Mouse (Mus musculus) kidney, embryonic 15.5 days (tissue): Measurements from ENCODE around the gene Cdk4. TPM values are rescaled to one million over a fixed set of nuclear protein-coding genes. Genes with fewer than 3 reads are reported as not detected.

Source experiments
- ATAC-seq: fragments of 200-750 bp; cut with Nextera tagmentation; replicated peaks from 2 replicates; pipeline ENCODE4 v1.8.0; 2017; ENCODE audit warnings: moderate TSS enrichment; ENCODE audit not compliant: low FRiP score
- H3K27ac ChIP-seq: fragments of 300-500 bp; sonication (generic); 2 replicates; pipeline ENCODE4 v1.5.1; 2015; ENCODE audit warnings: mild to moderate bottlenecking, inconsistent platforms
- H3K27me3 ChIP-seq: fragments of 300-500 bp; sonication (generic); 2 replicates; pipeline ENCODE4 v1.6.1; 2015; ENCODE audit warnings: inconsistent platforms
- H3K36me3 ChIP-seq: fragments of 300-500 bp; sonication (generic); 2 replicates; pipeline ENCODE4 v1.6.1; 2015; ENCODE audit warnings: inconsistent platforms
- H3K4me1 ChIP-seq: fragments of 300-500 bp; sonication (generic); 2 replicates; pipeline ENCODE4 v1.6.1; 2015; ENCODE audit warnings: inconsistent platforms
- H3K4me2 ChIP-seq: fragments of 300-500 bp; sonication (generic); 2 replicates; pipeline ENCODE4 v1.6.1; 2015; ENCODE audit warnings: moderate library complexity, mild to moderate bottlenecking, inconsistent platforms
- H3K4me3 ChIP-seq: fragments of 300-500 bp; sonication (generic); replicated peaks from 2 replicates; pipeline ENCODE4 v1.5.1; 2015; ENCODE audit warnings: mild to moderate bottlenecking, inconsistent platforms
- H3K9ac ChIP-seq: fragments of 300-500 bp; sonication (generic); 2 replicates; pipeline ENCODE4 v1.6.1; 2015; ENCODE audit warnings: mild to moderate bottlenecking, inconsistent platforms
- H3K9me3 ChIP-seq: fragments of 300-500 bp; sonication (generic); replicated peaks from 2 replicates; pipeline ENCODE4 v1.6.1; 2016; ENCODE audit warnings: inconsistent platforms
- WGBS: fragments of 180-500 bp; shearing (Covaris S2); methylation state at CpG from one replicate; pipeline ENCODE4 v1.1.7; 2015; ENCODE audit warnings: mixed read lengths; 5-methylcytosine and 5-hydroxymethylcytosine counted together
- polyA plus RNA-seq: library from polyadenylated mRNA; unstranded; fragments of >200 nt; fragmentation: Nextera tagmentation; extraction: Ambion mirVana; gene quantifications from 2 replicates; pipeline ENCODE4 v1.2.1, GENCODE M21; 2015

Cdk4 gene
- polyA plus RNA-seq = 1,852 and 1,884 TPM in 2 replicates

DNA sequence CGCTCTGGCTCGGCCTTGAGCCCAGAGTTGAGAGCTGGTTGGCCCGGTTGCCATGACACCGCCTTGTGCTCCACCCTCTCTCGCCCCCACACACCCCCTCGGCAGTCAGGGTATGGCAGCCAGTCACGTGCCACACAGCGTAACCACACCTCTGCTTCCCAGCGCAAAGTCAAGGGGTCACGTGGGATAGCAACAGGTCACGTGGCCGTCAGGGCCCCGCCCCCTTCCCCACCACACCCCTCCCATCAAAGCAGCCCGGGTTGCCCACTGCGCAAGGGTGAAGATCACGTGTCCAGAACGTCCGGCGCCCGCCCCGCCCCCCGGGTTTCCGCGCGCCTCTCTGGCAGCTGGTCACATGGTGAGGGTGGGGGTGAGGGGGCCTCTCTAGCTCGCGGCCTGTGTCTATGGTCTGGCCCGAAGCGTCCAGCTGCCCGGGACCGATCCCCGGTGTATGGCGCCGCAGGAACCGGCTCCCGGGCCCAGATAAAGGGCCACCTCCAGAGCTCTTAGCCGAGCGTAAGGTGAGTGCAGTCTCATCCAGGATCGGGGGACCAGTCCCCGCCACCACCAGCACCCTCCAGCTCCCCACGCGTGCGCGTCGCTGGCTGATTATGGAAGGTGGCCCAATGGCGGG is at the start of gene Cdk4:
Cdk4 (plus strand) TSS at position 296 of the 634 bp plus-strand sequence.
- peak within 1 kb of the TSS; percentile 88 for H3K27ac ChIP-seq
- peak within 1 kb of the TSS; percentile 96 for H3K9ac ChIP-seq
- ATAC-seq = peak; percentile 92
- peaks cover 39% of the 10 kb centered on the region for H3K36me3 ChIP-seq
- H3K4me2 ChIP-seq = peak within 1 kb of the TSS; percentile 77
- no peaks in the 10 kb centered on the region for H3K9me3 ChIP-seq
- WGBS = under 1% methylated on average over 46 of the region's 46 CpGs
- peaks cover 26% of the 10 kb centered on the region for H3K27me3 ChIP-seq
- peaks cover 53% of the 10 kb centered on the region for H3K4me1 ChIP-seq
- peak within 1 kb of the TSS; percentile 89 for H3K4me3 ChIP-seq

DNA sequence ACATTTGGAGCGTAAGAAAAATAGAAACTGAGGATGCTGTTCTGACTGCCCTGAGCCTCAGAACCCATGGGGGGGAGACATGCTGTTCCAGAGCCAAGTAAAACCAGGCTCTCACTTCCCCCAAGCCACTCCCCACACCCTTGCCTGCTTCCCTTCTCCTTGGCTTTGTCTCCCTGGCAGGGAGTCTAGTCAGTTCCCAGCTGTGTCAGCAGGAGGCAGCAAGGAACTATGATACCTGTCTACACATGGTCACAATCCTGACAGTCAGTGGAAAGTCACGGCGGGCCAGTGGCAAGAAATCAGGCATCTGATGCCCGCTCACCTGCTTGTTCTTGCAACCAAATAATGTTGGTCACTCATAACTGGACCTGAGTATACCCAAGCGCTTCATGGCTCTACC is 46.8 kb upstream of the Cdk4 start:
- ATAC-seq = 0 out of 2 replicates have a peak, but pooled peaks have one; percentile 45
- no peaks in the 10 kb centered on the region for H3K36me3 ChIP-seq
- WGBS = 65% methylated on average over 5 of the region's 5 CpGs

DNA sequence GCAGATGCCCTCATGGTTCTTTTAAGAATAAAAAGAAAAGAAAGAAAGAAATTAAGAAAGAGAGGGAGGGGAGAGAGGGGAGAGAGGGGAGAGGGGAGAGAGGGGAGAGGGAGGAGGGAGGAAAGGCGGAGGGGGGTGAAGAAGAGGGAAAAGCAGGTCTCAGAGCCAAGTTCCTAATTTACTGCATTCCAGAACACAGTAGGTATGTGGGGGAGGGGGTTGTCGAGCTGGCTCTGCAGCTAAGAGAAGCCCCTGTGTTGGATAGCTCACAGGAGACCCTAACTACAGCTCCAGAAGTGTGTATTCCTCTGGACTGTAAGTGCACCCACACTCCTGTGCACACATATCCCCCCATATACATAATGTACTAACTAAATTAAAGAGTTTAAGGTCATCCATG is 46.3 kb upstream of the Cdk4 start:
- ATAC-seq = no peak
- no peaks in the 10 kb centered on the region for H3K27me3 ChIP-seq
- no peak overlapping the region for H3K27ac ChIP-seq
- no peaks in the 10 kb centered on the region for H3K9me3 ChIP-seq
- H3K4me2 ChIP-seq = no peak overlapping the region
- 8% methylated on average over 2 of the region's 2 CpGs for WGBS
- no peak overlapping the region for H3K9ac ChIP-seq
- H3K36me3 ChIP-seq = peaks cover 5% of the 10 kb centered on the region; the same call in 1 of the 2 replicates
- H3K4me1 ChIP-seq = no peaks in the 10 kb centered on the region
- H3K4me3 ChIP-seq = no peak overlapping the region

More for the DNA sequence above, 46.8 kb upstream of the Cdk4 start:
- H3K27ac ChIP-seq = no peak overlapping the region
- no peak overlapping the region for H3K4me2 ChIP-seq
- no peak overlapping the region for H3K4me3 ChIP-seq
- H3K9me3 ChIP-seq = no peaks in the 10 kb centered on the region
- H3K4me1 ChIP-seq = no peaks in the 10 kb centered on the region
- H3K9ac ChIP-seq = no peak overlapping the region
- no peaks in the 10 kb centered on the region for H3K27me3 ChIP-seq

DNA sequence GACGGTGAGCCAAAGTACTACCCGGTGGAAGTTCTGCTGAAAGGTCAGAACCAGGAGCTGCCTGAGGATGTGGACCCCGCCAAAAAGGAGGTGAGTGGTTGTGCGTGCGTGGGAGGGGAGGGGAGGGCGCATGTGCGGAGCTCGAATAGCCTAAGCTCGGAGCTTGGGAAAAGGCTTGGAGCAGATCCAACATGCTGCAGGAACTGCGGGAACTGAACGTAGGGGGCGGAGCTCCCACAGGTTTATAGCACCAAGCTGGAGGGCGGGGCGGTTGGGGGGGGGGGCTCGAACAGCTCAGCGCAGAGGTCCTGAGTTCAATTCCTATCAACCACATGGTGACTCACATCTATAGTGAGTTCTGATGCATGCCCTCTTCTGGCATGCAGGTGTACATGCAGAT is 44.9 kb upstream of the Cdk4 start:
- no peaks in the 10 kb centered on the region for H3K4me1 ChIP-seq
- H3K9ac ChIP-seq = no peak overlapping the region
- H3K27me3 ChIP-seq = no peaks in the 10 kb centered on the region
- no peak overlapping the region for H3K4me3 ChIP-seq
- no peak for ATAC-seq
- 66% methylated on average over 16 of the region's 16 CpGs for WGBS
- H3K4me2 ChIP-seq = no peak overlapping the region
- peaks cover 17% of the 10 kb centered on the region for H3K36me3 ChIP-seq
- no peak overlapping the region for H3K27ac ChIP-seq
- H3K9me3 ChIP-seq = no peaks in the 10 kb centered on the region

DNA sequence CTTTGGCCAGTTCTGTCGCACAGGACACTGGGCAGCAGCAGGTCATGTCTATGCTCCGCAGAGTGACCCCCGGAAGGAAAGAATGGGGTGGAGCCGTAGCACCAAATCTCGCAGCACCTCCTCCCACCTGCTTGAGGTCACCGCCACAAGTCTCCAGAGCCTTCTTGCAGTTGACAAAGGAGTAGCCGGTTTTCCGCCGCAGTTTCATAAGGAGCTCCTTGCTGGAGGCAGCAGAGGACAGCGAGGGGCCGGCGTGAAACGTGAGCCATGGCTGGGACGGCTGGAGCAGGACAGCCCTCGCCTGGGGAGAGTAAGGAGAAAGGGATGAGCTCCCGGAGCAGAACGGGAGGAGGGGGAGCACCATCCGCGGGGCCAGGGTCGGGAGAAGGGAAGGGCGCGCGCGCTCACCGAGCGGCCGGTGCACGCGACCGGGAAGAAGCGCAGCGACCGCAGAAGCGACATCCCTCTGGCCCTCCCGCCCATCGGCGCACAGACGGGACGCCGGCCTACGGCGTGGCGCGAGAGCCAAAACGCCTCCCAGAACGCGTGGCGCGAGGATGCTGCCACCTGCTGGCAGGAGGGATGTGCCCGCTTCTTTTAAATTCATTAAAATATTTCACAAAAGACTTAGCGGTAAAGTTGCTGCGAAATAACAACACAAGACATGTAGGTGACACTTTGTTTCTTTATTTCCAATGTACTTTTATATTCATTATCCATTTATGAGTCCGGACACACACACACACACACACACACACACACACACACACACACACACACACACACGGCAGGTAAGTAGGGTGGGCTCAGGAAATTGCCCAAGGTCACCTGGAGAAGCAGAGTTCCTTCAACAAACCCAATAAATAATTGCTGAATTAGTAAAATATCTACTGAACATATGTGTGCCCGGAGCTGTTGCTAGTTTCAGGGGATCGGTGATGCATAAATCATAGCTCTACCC is 32.7 kb upstream of the Cdk4 start, which contains the start of gene Tsfm:
Tsfm (minus strand) TSS at position 505 of the 961 bp plus-strand sequence.
- no peaks in the 10 kb centered on the region for H3K27me3 ChIP-seq
- peak; percentile 90 for ATAC-seq
- H3K9ac ChIP-seq = peak within 1 kb of the TSS; percentile 89
- peak within 1 kb of the TSS; percentile 89 for H3K27ac ChIP-seq
- peaks cover 15% of the 10 kb centered on the region for H3K4me1 ChIP-seq
- peak within 1 kb of the TSS; percentile 95 for H3K4me3 ChIP-seq
- peak within 1 kb of the TSS; percentile 85 for H3K4me2 ChIP-seq
- H3K9me3 ChIP-seq = no peaks in the 10 kb centered on the region
- H3K36me3 ChIP-seq = peaks cover 39% of the 10 kb centered on the region
- 5% methylated on average over 56 of the region's 56 CpGs for WGBS

DNA sequence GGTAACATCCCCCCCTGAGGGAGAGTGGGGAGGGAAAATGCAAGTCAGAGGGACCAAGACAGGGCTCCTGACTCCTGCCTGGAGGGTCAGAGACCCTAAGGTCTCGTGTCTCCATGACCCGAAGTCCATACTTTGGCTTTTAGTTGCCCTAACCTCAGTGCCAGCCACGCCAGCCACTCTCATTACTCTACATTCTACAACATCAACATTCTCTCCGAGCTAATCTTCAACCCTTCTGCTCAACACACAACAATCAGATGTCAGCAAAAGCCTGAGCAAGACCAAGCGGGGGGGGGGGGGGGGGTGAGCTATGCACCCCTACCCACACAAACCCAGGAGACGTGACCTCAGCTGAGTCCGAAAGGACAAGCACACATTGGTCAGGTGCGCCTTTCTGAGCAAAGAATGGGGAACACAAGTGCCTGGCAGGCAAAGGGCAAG is 30.0 kb upstream of the Cdk4 start:
- 88% methylated on average over 8 of the region's 8 CpGs for WGBS
- Histone ChIP-seq H3K4me2 (no peak overlapping the region), H3K36me3 (peaks cover 12% of the 10 kb centered on the region), H3K27me3 (no peaks in the 10 kb centered on the region), H3K4me1 (peaks cover 15% of the 10 kb centered on the region), H3K9me3 (no peaks in the 10 kb centered on the region), H3K4me3 (no peak overlapping the region), H3K9ac (no peak overlapping the region), H3K27ac (0 out of 2 replicates have a peak overlapping the region, but pooled peaks have one; percentile 9)
- 0 out of 2 replicates have a peak, but pooled peaks have one; percentile 30 for ATAC-seq

DNA sequence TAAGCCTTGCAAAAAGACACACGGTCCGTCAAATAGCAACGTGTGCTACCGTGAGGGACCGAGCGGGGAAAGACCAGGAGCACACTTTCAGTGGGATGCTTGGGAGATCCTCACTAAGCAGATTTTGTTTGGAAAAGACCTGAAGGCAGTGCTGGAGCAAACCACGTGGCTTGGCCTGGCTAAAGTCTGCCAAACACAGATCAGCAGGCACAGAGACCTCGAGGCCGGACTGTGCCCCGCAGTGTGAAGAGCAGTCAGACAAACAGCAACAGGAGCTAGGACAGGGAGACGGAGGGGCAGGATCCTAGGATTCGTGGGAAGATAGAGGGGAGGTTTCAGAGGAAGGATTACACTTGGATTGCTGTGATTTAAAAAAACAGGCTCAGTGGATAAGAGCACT is 27.1 kb upstream of the Cdk4 start:
- Histone ChIP-seq H3K27ac (no peak overlapping the region), H3K9ac (no peak overlapping the region), H3K4me2 (no peak overlapping the region), H3K4me1 (peaks cover 6% of the 10 kb centered on the region; the same call in 1 of the 2 replicates), H3K36me3 (no peaks in the 10 kb centered on the region), H3K27me3 (peaks cover 14% of the 10 kb centered on the region), H3K4me3 (no peak overlapping the region), H3K9me3 (no peaks in the 10 kb centered on the region)
- WGBS = 84% methylated on average over 12 of the region's 12 CpGs
- no peak for ATAC-seq

DNA sequence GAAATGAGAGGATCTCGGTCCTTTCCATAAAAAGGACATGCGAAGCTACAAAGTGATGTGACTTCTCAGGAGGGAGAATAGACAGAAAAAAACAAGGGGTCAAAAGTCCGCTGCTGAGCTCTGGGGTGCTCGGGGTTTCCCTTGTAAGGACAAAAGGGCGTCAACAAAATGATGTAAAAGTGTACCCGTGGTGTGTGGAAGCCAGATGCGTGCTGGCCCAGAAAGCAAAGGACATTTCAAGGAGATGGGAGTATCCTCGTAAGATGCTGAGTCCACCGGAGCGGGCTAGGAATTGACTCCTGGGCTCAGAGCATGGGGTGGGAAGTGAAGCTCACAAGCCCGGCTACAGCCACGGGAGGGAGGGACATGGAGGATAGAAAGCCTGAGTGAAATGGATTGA is 25.7 kb upstream of the Cdk4 start:
- Histone ChIP-seq H3K9me3 (no peaks in the 10 kb centered on the region), H3K4me1 (peaks cover 9% of the 10 kb centered on the region), H3K27ac (no peak overlapping the region), H3K36me3 (no peaks in the 10 kb centered on the region), H3K9ac (no peak overlapping the region), H3K4me2 (no peak overlapping the region), H3K27me3 (peaks cover 14% of the 10 kb centered on the region), H3K4me3 (no peak overlapping the region)
- no peak for ATAC-seq
- WGBS = 75% methylated on average over 12 of the region's 12 CpGs

DNA sequence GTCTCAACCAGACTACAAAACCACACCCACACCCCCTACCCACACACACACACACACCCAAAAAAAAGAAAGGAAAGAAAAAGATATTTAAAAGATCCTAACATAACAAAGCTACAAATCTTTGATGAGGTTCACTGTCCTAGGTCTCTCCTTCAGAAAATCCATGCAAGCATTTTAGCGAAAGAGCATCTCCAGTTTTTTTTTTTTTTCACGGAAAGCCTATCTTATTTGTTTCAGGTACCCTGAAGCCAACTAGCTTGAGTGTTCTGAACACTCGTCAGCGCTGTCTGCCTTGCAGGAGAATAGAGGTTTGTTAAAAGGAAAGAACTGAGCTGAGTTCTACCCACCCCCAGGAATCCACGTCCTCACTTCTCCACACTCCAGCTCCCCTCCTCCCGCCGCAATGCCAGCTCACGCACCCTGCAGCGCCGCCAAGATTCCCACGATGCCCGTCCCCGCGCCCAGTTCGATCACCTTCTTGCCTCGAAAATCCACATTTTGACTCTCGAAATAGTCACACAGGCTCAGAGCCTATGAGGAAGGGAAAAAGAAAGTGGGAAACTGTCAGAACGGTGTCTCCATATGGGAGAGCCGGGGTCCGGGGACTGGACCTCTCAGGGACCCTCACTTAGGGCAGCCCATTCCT is 22.6 kb upstream of the Cdk4 start:
- Histone ChIP-seq H3K4me3 (peak overlapping the region; percentile 95), H3K9me3 (no peaks in the 10 kb centered on the region), H3K36me3 (peaks cover 16% of the 10 kb centered on the region), H3K27ac (no peak overlapping the region), H3K27me3 (peaks cover 14% of the 10 kb centered on the region), H3K4me2 (peak overlapping the region; percentile 99), H3K4me1 (peaks cover 18% of the 10 kb centered on the region), H3K9ac (peak overlapping the region; percentile 65)
- 2% methylated on average over 20 of the region's 20 CpGs for WGBS
- peak; percentile 7 for ATAC-seq

DNA sequence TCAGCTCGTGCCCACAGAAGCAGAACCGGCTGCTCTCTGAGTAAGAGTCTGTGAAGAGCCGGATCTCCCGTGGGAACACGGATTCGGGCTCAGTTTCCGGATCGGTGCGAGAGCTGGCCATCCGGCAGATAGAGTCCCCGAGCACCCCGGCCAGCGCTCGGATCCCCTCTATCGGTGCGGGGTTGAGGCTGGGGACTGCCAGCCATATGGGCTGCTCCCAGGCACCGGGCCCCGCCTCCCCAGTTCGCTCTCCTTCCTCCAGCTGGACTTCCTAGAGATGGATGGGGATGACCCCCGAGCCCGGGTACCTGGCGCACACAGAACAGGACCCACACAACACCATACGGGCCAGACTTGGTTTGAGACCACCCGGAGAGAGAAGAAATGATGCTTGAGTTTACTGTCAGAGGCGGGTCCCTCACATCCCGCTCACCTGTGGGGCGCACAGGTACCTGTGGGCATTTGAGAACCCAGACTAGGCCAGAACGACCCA is 22.0 kb upstream of the Cdk4 start, which contains the start of the genes Mettl1 and Eef1akmt3:
Mettl1 (plus strand) TSS at position 141 of the 493 bp plus-strand sequence.
Eef1akmt3 (minus strand) TSS at position 240 of the 493 bp plus-strand sequence.
- Histone ChIP-seq H3K27ac (peak within 1 kb of the TSS; percentile 91), H3K27me3 (peaks cover 14% of the 10 kb centered on the region), H3K9me3 (no peaks in the 10 kb centered on the region), H3K36me3 (peaks cover 17% of the 10 kb centered on the region), H3K4me2 (peak within 1 kb of the TSS; percentile 99), H3K9ac (peak within 1 kb of the TSS; percentile 65), H3K4me1 (peaks cover 18% of the 10 kb centered on the region), H3K4me3 (peak within 1 kb of the TSS; percentile 95)
- peak; percentile 76 for ATAC-seq
- WGBS = under 1% methylated on average over 28 of the region's 28 CpGs

DNA sequence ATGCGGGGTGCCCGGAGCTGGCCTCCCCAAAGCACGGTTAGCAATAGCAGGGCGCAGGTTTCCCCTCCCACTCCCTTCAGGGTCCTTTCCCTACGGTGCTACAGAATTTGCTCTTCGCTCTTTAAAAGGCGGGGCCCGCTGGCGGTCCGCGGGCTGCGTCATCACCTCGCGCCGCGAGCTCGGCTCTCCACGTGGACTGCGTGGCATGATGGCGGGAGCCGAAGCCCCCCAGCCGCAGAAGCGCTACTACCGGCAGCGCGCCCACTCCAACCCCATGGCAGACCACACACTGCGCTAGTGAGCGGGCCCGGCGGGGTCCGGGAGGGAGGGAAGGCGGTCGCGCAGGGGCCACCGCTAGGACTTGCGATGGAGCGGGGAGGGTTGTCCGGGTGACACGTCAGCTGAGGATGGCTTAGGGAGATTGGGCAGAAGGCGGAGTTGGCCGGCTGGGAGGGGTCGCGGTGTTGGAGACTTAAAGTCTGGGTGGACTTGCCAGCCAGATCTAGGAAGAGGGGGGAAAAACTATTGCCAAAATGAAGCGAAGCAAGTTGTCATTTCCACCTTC is 21.5 kb upstream of the Cdk4 start:
- peak overlapping the region; percentile 65 for H3K9ac ChIP-seq
- H3K27ac ChIP-seq = peak overlapping the region; percentile 91
- peak overlapping the region; percentile 99 for H3K4me2 ChIP-seq
- no peaks in the 10 kb centered on the region for H3K9me3 ChIP-seq
- peaks cover 14% of the 10 kb centered on the region for H3K27me3 ChIP-seq
- H3K4me3 ChIP-seq = peak overlapping the region; percentile 95
- H3K36me3 ChIP-seq = peaks cover 17% of the 10 kb centered on the region
- peaks cover 18% of the 10 kb centered on the region for H3K4me1 ChIP-seq
- ATAC-seq = peak; percentile 84
- 0% methylated on average over 44 of the region's 44 CpGs for WGBS
